Mouse (Mus musculus) splenic B cell, adult 2 months (primary cell): Measurements from ENCODE around the gene Pdp2.

ENCODE experiments used
- DNase-seq: peaks from one replicate; pipeline ENCODE4 v3.0.0-alpha.2; 2011; ENCODE audit warnings: low read depth, low spot score
- H3K27me3 ChIP-seq: 2 replicates; pipeline ENCODE4 v1.6.1; 2012; ENCODE audit warnings: mild to moderate bottlenecking, low read length, moderate library complexity, mixed read lengths; ENCODE audit not compliant: control insufficient read depth, poor library complexity, insufficient read depth, severe bottlenecking
- H3K36me3 ChIP-seq: 2 replicates; pipeline ENCODE4 v1.6.1; 2012; ENCODE audit warnings: mild to moderate bottlenecking, low read length, moderate library complexity, mixed read lengths; ENCODE audit not compliant: control insufficient read depth, poor library complexity, insufficient read depth, severe bottlenecking

Gene Pdp2

GRCm38 (mm10) chr8:104609222-104609621 lies 18.0 kb downstream of the Pdp2 start:
- DNase-seq, result no peak
- H3K27me3 ChIP-seq, result no peaks in the 10 kb centered on the region
- H3K36me3 ChIP-seq, result no peaks in the 10 kb centered on the region

GRCm38 (mm10) chr8:104610185-104610766 lies 19.0 kb downstream of the Pdp2 start:
- no peaks in the 10 kb centered on the region for H3K27me3 ChIP-seq
- H3K36me3 ChIP-seq, result no peaks in the 10 kb centered on the region
- DNase-seq, result no peak

GRCm38 (mm10) chr8:104611613-104612012 lies 20.4 kb downstream of the Pdp2 start:
- DNase-seq, result no peak
- Histone ChIP-seq H3K27me3 (no peaks in the 10 kb centered on the region), H3K36me3 (no peaks in the 10 kb centered on the region)

GRCm38 (mm10) chr8:104613119-104613518 lies 21.9 kb downstream of the Pdp2 start:
- DNase-seq, result no peak

GRCm38 (mm10) chr8:104620765-104621164 lies 29.5 kb downstream of the Pdp2 start:
- Histone ChIP-seq H3K27me3 (no peaks in the 10 kb centered on the region), H3K36me3 (no peaks in the 10 kb centered on the region)
- DNase-seq, result no peak

More at GRCm38 (mm10) chr8:104613119-104613518, 21.9 kb downstream of the Pdp2 start:
- Histone ChIP-seq H3K27me3 (no peaks in the 10 kb centered on the region), H3K36me3 (no peaks in the 10 kb centered on the region)

- DNase-seq, result no peak
- no peaks in the 10 kb centered on the region for H3K36me3 ChIP-seq
- no peaks in the 10 kb centered on the region for H3K27me3 ChIP-seq
Measured at GRCm38 (mm10) chr8:104624161-104624560, 32.9 kb downstream of the Pdp2 start, which contains the start of gene Cdh16. Cdh16 (minus strand) TSS chr8:104624396.

- Histone ChIP-seq H3K36me3 (no peaks in the 10 kb centered on the region), H3K27me3 (no peaks in the 10 kb centered on the region)
- DNase-seq, result no peak
Measured at GRCm38 (mm10) chr8:104627065-104627740, 36.0 kb downstream of the Pdp2 start.

GRCm38 (mm10) chr8:104628402-104628801 lies 37.2 kb downstream of the Pdp2 start:
- H3K36me3 ChIP-seq, result no peaks in the 10 kb centered on the region
- H3K27me3 ChIP-seq, result no peaks in the 10 kb centered on the region
- no peak for DNase-seq

GRCm38 (mm10) chr8:104629306-104630110 lies 38.3 kb downstream of the Pdp2 start:
- no peaks in the 10 kb centered on the region for H3K27me3 ChIP-seq
- no peaks in the 10 kb centered on the region for H3K36me3 ChIP-seq
- no peak for DNase-seq

GRCm38 (mm10) chr8:104630111-104630479 lies 38.8 kb downstream of the Pdp2 start:
- Histone ChIP-seq H3K27me3 (no peaks in the 10 kb centered on the region), H3K36me3 (no peaks in the 10 kb centered on the region; the same call in 1 of the 2 replicates)
- DNase-seq, result no peak

- peak; percentile 43 for DNase-seq
- H3K36me3 ChIP-seq, result no peaks in the 10 kb centered on the region; the same call in 1 of the 2 replicates
- H3K27me3 ChIP-seq, result no peaks in the 10 kb centered on the region
Measured at GRCm38 (mm10) chr8:104630574-104630973, 39.3 kb downstream of the Pdp2 start.

- H3K27me3 ChIP-seq, result no peaks in the 10 kb centered on the region
- DNase-seq, result peak; percentile 90
- H3K36me3 ChIP-seq, result no peaks in the 10 kb centered on the region; the same call in 1 of the 2 replicates
Measured at GRCm38 (mm10) chr8:104630981-104631663, 39.9 kb downstream of the Pdp2 start, which contains the start of gene Rrad. Rrad (minus strand) TSS chr8:104631327.

- Histone ChIP-seq H3K27me3 (no peaks in the 10 kb centered on the region), H3K36me3 (no peaks in the 10 kb centered on the region; the same call in 1 of the 2 replicates)
- DNase-seq, result peak; percentile 46
Measured at GRCm38 (mm10) chr8:104631975-104632374, 40.7 kb downstream of the Pdp2 start.

- no peaks in the 10 kb centered on the region for H3K27me3 ChIP-seq
- no peaks in the 10 kb centered on the region; the same call in none of the 2 replicates for H3K36me3 ChIP-seq
- peak; percentile 37 for DNase-seq
Measured at GRCm38 (mm10) chr8:104632486-104632885, 41.2 kb downstream of the Pdp2 start.
